Mouse (Mus musculus) ES-E14 (cell line): ENCODE measurements at regions not wholly inside any gene's neighbourhood (a gene's known extent, or its start where the extent isn't known, plus 50 kb on each side); places are given as distances from the start of the nearest gene placed in this dataset.
A peak's percentile ranks its signal among the peaks of the same experiment; 100 is the strongest.

ENCODE experiments used
- DNase-seq: peaks from one replicate; pipeline ENCODE4 v3.0.0-alpha.2; 2013; ENCODE audit warnings: low read depth, low spot score
- H3K27ac ChIP-seq: 2 replicates; pipeline ENCODE4 v1.5.1; 2012; ENCODE audit warnings: low read depth, mild to moderate bottlenecking, low read length, moderate library complexity, mixed read lengths; ENCODE audit not compliant: poor library complexity, insufficient read depth, severe bottlenecking
- H3K36me3 ChIP-seq: 2 replicates; pipeline ENCODE4 v1.6.1; 2012; ENCODE audit warnings: mild to moderate bottlenecking, low read length, moderate library complexity, mixed read lengths; ENCODE audit not compliant: control insufficient read depth, poor library complexity, insufficient read depth, severe bottlenecking
- H3K4me1 ChIP-seq, 2 experiments: fragments of 150-350 bp in 1 of 2; sonication (generic) in 1 of 2; 2 replicates each; pipeline ENCODE4 v1.6.1; 2012; ENCODE audit warnings: low read length in 2 of 2, mild to moderate bottlenecking in 1 of 2, mixed read lengths in 1 of 2; ENCODE audit not compliant: control insufficient read depth in 2 of 2, insufficient read depth in 2 of 2, poor library complexity in 1 of 2
- H3K4me3 ChIP-seq, 2 experiments: fragments of 150-350 bp in 1 of 2; sonication (generic) in 1 of 2; 2 replicates each; pipeline ENCODE4 v1.5.1; 2012; ENCODE audit warnings: low read length in 2 of 2, low read depth in 1 of 2, mild to moderate bottlenecking in 1 of 2, mixed read lengths in 1 of 2; ENCODE audit not compliant: insufficient read depth in 1 of 2, poor library complexity in 1 of 2, severe bottlenecking in 1 of 2
- H3K9ac ChIP-seq: 2 replicates; pipeline ENCODE4 v1.6.1; 2012; ENCODE audit warnings: low read depth, mild to moderate bottlenecking, low read length, mixed read lengths; ENCODE audit not compliant: poor library complexity, insufficient read depth, severe bottlenecking
- H3K9me3 ChIP-seq: fragments of 150-350 bp; sonication (generic); 2 replicates; pipeline ENCODE4 v1.6.1; 2012; ENCODE audit warnings: low read depth, mild to moderate bottlenecking, low read length; ENCODE audit not compliant: control insufficient read depth, insufficient read depth
- CHD2 ChIP-seq: IDR thresholded peaks from 2 replicates; pipeline ENCODE4 v1.6.1; 2014; ENCODE audit warnings: mild to moderate bottlenecking, low read depth, low read length, inconsistent platforms
- HCFC1 ChIP-seq: IDR thresholded peaks from 2 replicates; pipeline ENCODE4 v1.6.1; 2012; ENCODE audit warnings: low read length, inconsistent platforms, borderline replicate concordance; ENCODE audit not compliant: insufficient read depth
- MAFK ChIP-seq: IDR thresholded peaks from 2 replicates; pipeline ENCODE4 v1.6.1; 2014; ENCODE audit warnings: mild to moderate bottlenecking, low read depth, low read length, inconsistent platforms; ENCODE audit not compliant: insufficient read depth
- ZC3H11A ChIP-seq: IDR thresholded peaks from 2 replicates; pipeline ENCODE4 v1.6.1; 2012; ENCODE audit warnings: low read depth, mild to moderate bottlenecking, inconsistent platforms, low read length, borderline replicate concordance
- ZNF384 ChIP-seq: IDR thresholded peaks from 2 replicates; pipeline ENCODE4 v1.6.1; 2012; ENCODE audit warnings: low read depth, low read length, inconsistent platforms
- in situ Hi-C, 2 experiments: fragments of 600-800 bp; cut with MboI; formaldehyde crosslinking; loops; one replicate each; pipeline ENCODE4 v1.15.1; 2025; ENCODE audit warnings: low sequenced_read_pairs in 2 of 2, inconsistent platforms in 1 of 2; ENCODE audit not compliant: unreplicated experiment in 2 of 2

DNA sequence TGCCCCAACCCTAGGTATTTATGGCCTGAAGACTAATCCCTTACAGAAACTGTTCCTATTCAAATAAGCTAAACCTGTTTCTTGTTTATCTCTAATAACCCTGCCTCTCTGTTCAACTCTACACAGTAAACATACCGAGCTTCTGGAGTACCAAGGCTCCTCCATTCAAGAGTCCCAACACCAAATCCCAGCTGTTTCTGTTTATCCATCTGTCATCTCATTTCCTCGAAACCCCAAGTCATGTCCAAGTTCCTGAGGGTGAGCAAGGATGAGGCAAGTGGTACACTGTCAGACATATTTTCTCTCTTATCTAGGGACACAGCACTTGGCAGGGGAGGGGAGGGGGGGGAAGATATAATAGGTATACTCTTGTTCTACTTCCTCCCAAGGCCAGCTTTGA is 274.6 kb downstream of the Rnf152 start:
- in situ Hi-C loops, result no loop called here
- no peak for DNase-seq
- H3K4me1 ChIP-seq, result no peaks in the 10 kb centered on the region
- H3K36me3 ChIP-seq, result no peaks in the 10 kb centered on the region
- no peak overlapping the region for H3K9ac ChIP-seq
- no peak for TF ChIP-seq ZC3H11A
- TF ChIP-seq CHD2, result no peak
- no peak for TF ChIP-seq ZNF384
- TF ChIP-seq HCFC1, result no peak
- TF ChIP-seq MAFK, result no peak
- H3K4me3 ChIP-seq, result no peak overlapping the region
- H3K9me3 ChIP-seq, result no peaks in the 10 kb centered on the region
- H3K27ac ChIP-seq, result no peak overlapping the region

DNA sequence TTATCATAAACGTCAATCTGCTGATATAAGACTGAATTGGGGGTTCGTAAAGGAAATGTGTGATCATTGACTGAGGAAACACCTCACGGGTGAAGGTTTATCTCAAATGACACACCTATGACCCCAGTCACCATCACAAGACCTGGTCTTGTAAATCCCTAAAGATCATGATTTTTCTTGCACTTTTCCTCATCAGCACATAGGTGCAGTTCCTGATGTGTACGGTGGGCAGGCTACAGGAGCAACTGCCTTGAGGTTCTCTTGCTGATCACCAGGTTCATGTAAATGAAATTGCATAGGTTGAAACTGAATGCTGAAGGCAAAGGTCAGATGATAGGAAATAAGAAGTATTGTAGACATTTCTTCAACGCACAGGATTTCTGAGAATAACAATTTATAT is 277.1 kb downstream of the Rnf152 start:
- no peak for DNase-seq
- Histone ChIP-seq H3K4me1 (no peaks in the 10 kb centered on the region), H3K9ac (no peak overlapping the region), H3K36me3 (no peaks in the 10 kb centered on the region), H3K9me3 (no peaks in the 10 kb centered on the region), H3K27ac (no peak overlapping the region), H3K4me3 (no peak overlapping the region)
- in situ Hi-C loops, result no loop called here
- TF ChIP-seq CHD2 (no peak), ZNF384 (no peak), HCFC1 (no peak), ZC3H11A (no peak), MAFK (no peak)

DNA sequence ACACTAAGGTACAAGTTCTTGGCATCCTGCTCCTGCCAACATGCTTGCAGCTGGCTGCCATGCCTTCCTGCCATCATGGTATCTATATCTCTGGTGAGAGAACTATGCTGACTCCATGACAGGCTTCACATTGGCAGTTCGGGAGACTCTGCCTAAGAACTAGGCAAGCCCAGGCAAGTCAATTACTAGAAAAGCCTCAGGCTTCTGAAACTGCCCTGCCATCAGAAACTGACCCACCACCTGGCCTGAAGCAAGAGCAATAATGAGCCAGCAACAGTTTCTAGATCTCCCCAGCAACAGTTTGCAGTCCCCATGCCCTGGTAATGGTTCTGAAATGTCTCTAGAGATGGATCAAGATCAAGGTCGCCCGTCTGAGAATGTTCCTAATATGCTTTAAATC is 280.8 kb downstream of the Rnf152 start:
- in situ Hi-C loops, result no loop called here
- no peak overlapping the region for H3K4me3 ChIP-seq

DNA sequence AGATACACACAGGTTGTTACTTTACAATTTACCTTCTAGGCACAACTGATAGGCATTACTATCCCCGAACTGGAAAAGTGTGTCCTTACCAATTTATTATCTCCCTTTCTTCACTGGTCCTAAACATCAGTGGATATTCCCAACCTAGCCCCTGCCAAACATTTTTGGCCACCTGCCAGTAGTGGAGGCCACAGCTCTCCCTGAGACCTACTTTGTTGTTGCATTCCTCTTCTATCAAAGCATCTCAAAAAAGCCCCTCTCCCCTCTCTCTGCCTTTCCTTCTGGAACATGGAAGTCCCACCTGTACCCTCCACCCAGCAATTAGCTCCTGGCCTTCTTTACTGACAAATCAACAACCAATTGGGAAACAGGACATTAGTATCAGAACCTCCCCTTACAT is 282.2 kb downstream of the Rnf152 start:
- Histone ChIP-seq H3K36me3 (no peaks in the 10 kb centered on the region), H3K9me3 (no peaks in the 10 kb centered on the region), H3K27ac (no peak overlapping the region), H3K9ac (no peak overlapping the region), H3K4me3 (no peak overlapping the region), H3K4me1 (0 out of 4 replicates have a peak, but pooled peaks cover 0 to 4% of the 10 kb centered on the region in 2 experiments)
- in situ Hi-C loops, result no loop called here
- DNase-seq, result no peak
- TF ChIP-seq ZC3H11A, result no peak
- TF ChIP-seq ZNF384, result no peak
- TF ChIP-seq HCFC1, result no peak
- TF ChIP-seq CHD2, result no peak
- TF ChIP-seq MAFK, result no peak

More for the DNA sequence above, 280.8 kb downstream of the Rnf152 start:
- H3K36me3 ChIP-seq, result no peaks in the 10 kb centered on the region
- DNase-seq, result no peak
- TF ChIP-seq ZC3H11A (no peak), CHD2 (no peak), HCFC1 (no peak), MAFK (no peak), ZNF384 (no peak)
- no peaks in the 10 kb centered on the region for H3K9me3 ChIP-seq
- no peak overlapping the region for H3K9ac ChIP-seq
- 0 out of 4 replicates have a peak, but pooled peaks cover 0 to 4% of the 10 kb centered on the region in 2 experiments for H3K4me1 ChIP-seq
- H3K27ac ChIP-seq, result no peak overlapping the region

DNA sequence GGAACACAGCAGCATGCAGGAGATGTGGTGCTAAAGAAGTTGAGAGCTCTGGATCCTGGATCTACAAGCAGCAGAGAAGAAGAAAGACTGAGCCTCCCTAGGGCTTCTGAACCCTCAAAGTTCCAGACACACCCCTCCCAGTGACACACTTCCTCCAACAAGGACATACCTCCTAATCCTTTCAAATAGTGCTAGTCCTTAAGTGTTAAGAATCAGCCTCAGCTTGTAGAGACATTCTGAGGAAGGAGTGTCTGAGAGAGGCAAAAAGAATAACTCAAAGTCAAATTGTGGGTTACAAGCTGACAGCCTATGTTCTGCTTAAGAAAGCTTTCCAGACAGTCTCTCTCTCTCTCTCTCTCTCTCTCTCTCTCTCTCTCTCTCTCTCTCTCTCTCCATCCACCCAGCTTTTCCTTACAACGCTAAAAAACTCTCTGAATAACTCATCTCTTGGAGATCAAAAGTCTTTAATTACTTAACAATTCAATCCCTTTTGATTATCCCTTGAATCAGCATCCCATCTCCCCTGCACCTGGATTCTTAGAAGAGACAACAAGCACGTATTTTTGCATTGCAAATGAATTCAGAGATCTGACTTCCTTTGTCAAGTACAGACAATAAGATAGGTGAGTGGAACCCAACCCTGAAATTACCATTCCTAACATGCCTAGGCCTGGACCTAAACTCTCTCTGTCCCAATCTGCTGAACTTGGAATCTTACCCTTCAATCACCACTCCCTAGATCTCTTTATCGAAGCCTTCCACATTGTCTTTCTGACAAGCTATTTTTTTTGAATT is 285.7 kb downstream of the Rnf152 start:
- Histone ChIP-seq H3K4me3 (no peak overlapping the region), H3K36me3 (no peaks in the 10 kb centered on the region), H3K9me3 (no peaks in the 10 kb centered on the region), H3K27ac (no peak overlapping the region), H3K9ac (no peak overlapping the region), H3K4me1 (0 out of 4 replicates have a peak, but pooled peaks cover 0 to 4% of the 10 kb centered on the region in 2 experiments)
- TF ChIP-seq CHD2, result no peak
- no peak for TF ChIP-seq ZC3H11A
- peak; percentile 43 for DNase-seq
- in situ Hi-C loops, result no loop called here
